Mouse (Mus musculus) liver, embryonic 11.5 days (tissue): ENCODE measurements around the gene Sfxn2. TPM values are rescaled to one million over a fixed set of nuclear protein-coding genes. Genes with fewer than 3 reads are reported as not detected.
A peak's percentile ranks its signal among the peaks of the same experiment; 100 is the strongest.

ENCODE experiments used
- ATAC-seq: fragments of 200-750 bp; cut with Nextera tagmentation; replicated peaks from 2 replicates; pipeline ENCODE4 v1.8.0; 2017; ENCODE audit warnings: moderate number of reproducible peaks, mild to moderate bottlenecking, moderate TSS enrichment, moderate library complexity; ENCODE audit not compliant: low FRiP score
- DNase-seq: peaks from one replicate; pipeline ENCODE4 v3.0.0-alpha.2; 2017; ENCODE audit warnings: low spot score
- H3K27ac ChIP-seq: fragments of 300-500 bp; sonication (generic); 2 replicates; pipeline ENCODE4 v1.5.1; 2014; ENCODE audit warnings: mild to moderate bottlenecking, low read depth, low read length, control low read depth
- H3K27me3 ChIP-seq: fragments of 300-500 bp; sonication (generic); replicated peaks from 2 replicates; pipeline ENCODE4 v1.6.1; 2014; ENCODE audit warnings: low read length, mixed read lengths; ENCODE audit not compliant: control insufficient read depth, insufficient read depth
- H3K36me3 ChIP-seq: fragments of 300-500 bp; sonication (generic); 2 replicates; pipeline ENCODE4 v1.6.1; 2014; ENCODE audit warnings: mild to moderate bottlenecking, low read length, moderate library complexity, mixed read lengths; ENCODE audit not compliant: control insufficient read depth, insufficient read depth
- H3K4me1 ChIP-seq: fragments of 300-500 bp; sonication (generic); replicated peaks from 2 replicates; pipeline ENCODE4 v1.6.1; 2014; ENCODE audit warnings: low read length, mixed read lengths; ENCODE audit not compliant: control insufficient read depth, insufficient read depth
- H3K4me2 ChIP-seq: fragments of 300-500 bp; sonication (generic); 2 replicates; pipeline ENCODE4 v1.6.1; 2014; ENCODE audit warnings: mild to moderate bottlenecking, control low read depth, moderate library complexity
- H3K4me3 ChIP-seq: fragments of 300-500 bp; sonication (generic); 2 replicates; pipeline ENCODE4 v1.5.1; 2014; ENCODE audit warnings: low read depth, low read length, control low read depth
- H3K9ac ChIP-seq: fragments of 300-500 bp; sonication (generic); 2 replicates; pipeline ENCODE4 v1.6.1; 2014; ENCODE audit warnings: low read depth, low read length, control low read depth
- H3K9me3 ChIP-seq: fragments of 300-500 bp; sonication (generic); 2 replicates; pipeline ENCODE4 v1.6.1; 2016; ENCODE audit warnings: low read length, inconsistent platforms, mixed read lengths; ENCODE audit not compliant: control insufficient read depth
- WGBS: fragments of 180-500 bp; shearing (Covaris S2); extraction: QIAGEN DNeasy Blood & Tissue Kit; methylation state at CpG from one replicate; pipeline ENCODE4 v1.1.7; 2014; 5-methylcytosine and 5-hydroxymethylcytosine counted together
- polyA plus RNA-seq: library from polyadenylated mRNA; unstranded; fragments of >200 nt; fragmentation: Nextera tagmentation; extraction: Ambion mirVana; gene quantifications from 2 replicates; pipeline ENCODE4 v1.2.1, GENCODE M21; 2014

The Sfxn2 gene
- 24.7 and 26.2 TPM in 2 replicates for polyA plus RNA-seq

DNA sequence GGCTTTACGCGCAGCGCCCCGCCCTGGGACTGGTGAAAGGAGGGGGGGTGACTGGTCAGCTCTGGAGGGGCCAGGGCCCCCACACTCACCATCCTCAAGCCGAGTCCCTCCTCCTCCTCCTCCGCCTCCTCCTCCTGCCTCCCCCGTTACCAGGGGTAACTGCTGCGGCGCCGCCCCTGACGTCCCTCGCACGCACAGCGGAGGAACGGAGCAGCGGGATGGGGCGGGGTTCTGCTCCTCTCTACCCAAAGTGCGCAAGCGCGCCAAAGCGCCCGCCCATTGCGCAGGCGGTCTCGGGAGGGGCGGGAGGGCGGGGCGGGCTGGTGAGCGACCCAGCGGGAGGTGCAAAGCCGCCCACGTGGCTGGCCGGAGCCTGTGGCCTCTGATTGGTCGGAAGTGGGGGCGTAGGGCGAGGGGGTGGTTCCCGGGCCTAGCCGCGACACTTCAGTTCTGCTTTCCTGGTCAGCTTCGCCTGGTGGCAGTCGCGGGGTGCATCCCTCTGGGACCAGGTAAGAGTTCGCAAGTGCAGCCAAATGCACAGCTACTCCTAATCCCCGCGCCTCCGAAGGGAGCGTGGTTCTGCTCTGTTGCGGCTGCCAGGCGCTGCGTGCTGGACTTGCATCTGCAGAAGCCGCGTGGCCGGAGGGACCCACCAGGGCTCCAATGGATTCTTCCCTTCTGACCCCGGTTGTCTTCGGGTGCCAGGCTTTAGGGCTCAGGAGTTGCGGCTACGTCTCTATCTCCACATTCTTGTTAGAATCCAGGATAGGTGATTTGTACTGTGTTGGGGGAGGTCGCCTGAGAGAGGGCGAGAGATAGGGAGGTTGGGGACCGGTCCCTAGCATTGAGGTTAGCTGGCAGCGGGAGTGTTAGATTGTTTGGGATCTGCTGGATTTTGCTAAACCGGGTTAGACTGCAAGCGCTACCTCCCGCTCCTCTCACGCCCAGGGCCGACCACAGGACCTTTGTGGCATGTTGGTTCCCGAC is at the start of gene Sfxn2, which contains the start of gene Arl3:
TSS of gene Sfxn2 (plus strand) at position 415 of the 987 bp plus-strand sequence.
TSS of gene Arl3 (minus strand) at position 248 of the 987 bp plus-strand sequence.
- peak within 1 kb of the TSS; percentile 82 for H3K4me3 ChIP-seq
- no peaks in the 10 kb centered on the region for H3K9me3 ChIP-seq
- H3K9ac ChIP-seq: peak within 1 kb of the TSS; percentile 74
- peak; percentile 97 for DNase-seq
- ATAC-seq: peak; percentile 95
- H3K27me3 ChIP-seq: no peaks in the 10 kb centered on the region
- no peaks in the 10 kb centered on the region for H3K36me3 ChIP-seq
- peak within 1 kb of the TSS; percentile 76 for H3K27ac ChIP-seq
- H3K4me2 ChIP-seq: peak within 1 kb of the TSS; percentile 96
- under 1% methylated on average over 65 of the region's 67 CpGs for WGBS
- H3K4me1 ChIP-seq: peaks cover 21% of the 10 kb centered on the region

DNA sequence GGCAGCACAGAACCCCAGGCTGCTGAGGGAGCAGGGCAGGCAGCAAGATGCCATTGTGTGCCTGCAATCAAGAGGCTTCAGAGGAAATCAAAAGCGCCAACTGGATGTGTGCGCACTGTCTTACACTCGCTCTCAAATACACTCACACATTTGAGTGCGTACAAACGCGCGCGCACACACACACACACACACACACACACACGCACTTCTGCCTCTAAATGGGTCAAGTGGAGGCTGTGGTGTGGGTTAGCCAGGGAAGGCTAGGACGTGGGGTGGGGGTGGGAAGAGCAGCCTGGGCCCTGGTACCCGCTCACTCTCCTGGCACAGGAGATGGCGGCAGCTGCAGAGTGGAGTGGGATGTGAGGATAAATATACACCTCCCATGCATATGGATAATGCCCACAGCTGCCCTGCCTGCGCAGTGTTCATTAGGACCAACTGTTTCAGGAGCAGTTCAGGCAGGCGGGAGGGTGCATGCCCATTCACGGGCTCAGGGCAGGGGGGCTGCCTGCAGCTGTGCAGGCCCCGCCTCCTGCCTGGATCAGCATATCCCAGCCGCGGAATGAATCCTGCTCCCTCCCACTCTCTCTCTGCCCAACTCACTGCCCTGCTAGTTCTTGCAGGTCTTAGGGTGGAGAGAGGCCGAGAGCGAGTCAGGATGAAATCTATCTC is 49.5 kb upstream of the Sfxn2 start:
- H3K27me3 ChIP-seq: no peaks in the 10 kb centered on the region; the same call in 1 of the 2 replicates

DNA sequence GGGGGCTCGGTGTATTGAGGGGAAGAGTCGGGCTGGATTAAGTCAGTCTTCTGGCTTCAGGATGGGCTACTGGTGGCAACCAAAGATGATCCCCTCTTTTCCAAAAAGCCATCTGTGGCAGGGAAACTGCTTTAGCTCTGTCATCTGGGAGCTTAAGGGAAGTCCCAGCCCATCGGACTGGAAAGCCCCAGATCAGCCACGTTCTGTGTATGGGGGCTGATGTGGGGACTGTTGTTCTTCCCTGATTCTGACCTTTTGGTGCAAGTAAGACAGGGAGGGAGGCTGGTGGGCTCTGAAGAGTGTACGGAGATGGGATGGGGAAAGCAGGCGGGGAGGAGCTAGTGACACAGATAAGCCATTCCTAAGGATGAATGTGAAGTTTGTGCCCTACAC is 49.0 kb upstream of the Sfxn2 start:
- peaks cover 44% of the 10 kb centered on the region for H3K4me1 ChIP-seq
- peak overlapping the region; percentile 56; the same call in 1 of the 2 replicates for H3K27ac ChIP-seq

More for the DNA sequence above, 49.5 kb upstream of the Sfxn2 start:
- Histone ChIP-seq H3K9me3 (no peaks in the 10 kb centered on the region), H3K4me1 (peaks cover 44% of the 10 kb centered on the region), H3K27ac (peak overlapping the region; percentile 56), H3K9ac (0 out of 2 replicates have a peak overlapping the region, but pooled peaks have one; percentile 48), H3K36me3 (no peaks in the 10 kb centered on the region), H3K4me2 (peak overlapping the region; percentile 56), H3K4me3 (peak overlapping the region; percentile 13)
- DNase-seq (no peak), ATAC-seq (peak; percentile 62; the same call in 1 of the 2 replicates)
- 14% methylated on average over 20 of the region's 20 CpGs for WGBS

DNA sequence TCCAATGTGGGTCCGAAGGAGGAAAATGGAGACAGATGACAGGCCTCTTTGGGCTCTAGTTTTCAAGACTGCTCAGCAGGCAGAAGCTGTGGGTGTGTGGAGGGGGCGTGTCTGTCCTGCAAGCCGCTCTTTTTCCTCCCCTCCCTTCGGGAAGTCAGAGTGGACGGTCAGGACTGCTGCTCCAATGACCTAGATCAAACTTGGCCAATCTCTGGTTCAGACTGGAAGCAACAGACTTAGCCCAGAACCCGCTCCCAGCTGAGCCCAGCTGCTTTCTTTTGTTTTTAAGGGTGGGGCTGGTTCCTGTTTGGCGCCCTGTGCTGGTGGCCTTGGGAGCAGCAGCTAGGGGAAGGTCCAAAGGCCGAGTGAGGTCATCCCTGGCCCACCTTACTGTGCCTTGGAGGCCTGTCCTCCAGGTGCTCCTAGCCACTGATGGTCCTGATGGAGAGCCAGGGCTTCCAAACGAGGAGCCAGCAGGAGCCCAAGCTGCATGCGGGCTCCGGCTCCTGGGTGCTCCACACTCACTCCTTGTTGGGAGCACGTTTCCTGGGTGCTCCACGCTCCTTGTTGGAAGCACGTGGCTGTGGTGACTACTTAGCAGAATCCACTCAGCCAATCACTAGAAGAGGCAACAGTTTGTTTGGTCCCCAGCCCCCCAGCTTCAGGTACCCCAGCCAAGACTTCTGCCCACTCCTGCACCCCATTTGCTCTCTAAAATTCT is 48.4 kb upstream of the Sfxn2 start:
- Histone ChIP-seq H3K27ac (peak overlapping the region; percentile 15; the same call in 1 of the 2 replicates), H3K4me1 (peaks cover 45% of the 10 kb centered on the region), H3K4me3 (no peak overlapping the region), H3K36me3 (no peaks in the 10 kb centered on the region), H3K9me3 (no peaks in the 10 kb centered on the region), H3K27me3 (no peaks in the 10 kb centered on the region; the same call in 1 of the 2 replicates), H3K4me2 (peak overlapping the region; percentile 56), H3K9ac (no peak overlapping the region)
- DNase-seq (no peak), ATAC-seq (no peak)
- WGBS: 32% methylated on average over 14 of the region's 14 CpGs

More for the DNA sequence above, 49.0 kb upstream of the Sfxn2 start:
- H3K36me3 ChIP-seq: no peaks in the 10 kb centered on the region
- DNase-seq: no peak
- 17% methylated on average over 6 of the region's 6 CpGs for WGBS
- no peak for ATAC-seq
- H3K9ac ChIP-seq: no peak overlapping the region
- no peaks in the 10 kb centered on the region; the same call in 1 of the 2 replicates for H3K27me3 ChIP-seq
- no peaks in the 10 kb centered on the region for H3K9me3 ChIP-seq
- H3K4me2 ChIP-seq: peak overlapping the region; percentile 56
- 0 out of 2 replicates have a peak overlapping the region, but pooled peaks have one; percentile 13 for H3K4me3 ChIP-seq

DNA sequence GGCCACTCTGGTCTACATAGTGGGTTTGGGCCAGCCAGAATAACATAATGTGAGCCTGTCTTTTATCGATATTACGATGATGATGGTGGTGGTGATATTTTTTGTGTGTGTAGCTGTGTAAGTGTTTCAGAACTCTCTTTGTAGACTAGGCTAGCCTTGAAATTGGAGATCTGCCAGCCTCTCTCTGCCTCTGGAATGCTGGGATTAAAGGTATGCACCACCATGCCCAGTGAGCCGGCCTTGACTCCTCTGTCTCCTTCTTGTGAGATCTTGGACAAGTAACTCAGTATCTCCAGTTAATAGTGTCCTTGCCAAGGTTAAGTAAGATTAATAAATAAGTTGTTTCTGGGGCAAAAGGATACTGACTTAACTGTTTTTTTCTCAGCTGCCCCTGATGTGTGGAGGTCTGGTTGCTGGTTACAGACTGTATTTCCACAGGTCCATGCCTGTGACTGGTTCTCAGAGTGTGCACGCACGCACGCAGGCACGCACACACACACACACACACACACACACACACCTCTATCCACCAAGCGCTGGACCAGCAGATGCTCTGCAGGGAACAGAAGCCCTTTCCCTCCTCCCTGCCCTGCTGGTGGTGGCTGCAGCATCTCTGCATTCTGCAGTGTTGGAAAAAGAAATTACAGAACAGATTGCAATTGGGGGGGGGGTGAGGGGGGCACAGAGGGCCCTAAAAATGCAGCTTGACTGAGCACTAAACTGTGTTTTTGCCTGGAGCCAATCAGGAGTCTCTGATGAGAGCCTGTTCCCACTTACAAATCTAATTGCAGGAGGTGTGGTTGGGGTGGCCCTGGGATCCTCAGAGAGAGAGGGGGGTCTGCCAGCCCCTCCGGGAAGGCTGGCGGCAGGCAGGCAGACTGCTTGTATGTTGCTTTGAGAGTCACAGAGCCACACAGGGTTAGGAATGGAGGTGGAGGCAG is 47.2 kb upstream of the Sfxn2 start:
- Histone ChIP-seq H3K4me2 (no peak overlapping the region), H3K27ac (no peak overlapping the region), H3K27me3 (no peaks in the 10 kb centered on the region; the same call in 1 of the 2 replicates), H3K4me1 (peaks cover 57% of the 10 kb centered on the region), H3K9me3 (no peaks in the 10 kb centered on the region), H3K4me3 (no peak overlapping the region), H3K9ac (no peak overlapping the region), H3K36me3 (no peaks in the 10 kb centered on the region)
- WGBS: 75% methylated on average over 10 of the region's 10 CpGs
- ATAC-seq: no peak
- DNase-seq: no peak

DNA sequence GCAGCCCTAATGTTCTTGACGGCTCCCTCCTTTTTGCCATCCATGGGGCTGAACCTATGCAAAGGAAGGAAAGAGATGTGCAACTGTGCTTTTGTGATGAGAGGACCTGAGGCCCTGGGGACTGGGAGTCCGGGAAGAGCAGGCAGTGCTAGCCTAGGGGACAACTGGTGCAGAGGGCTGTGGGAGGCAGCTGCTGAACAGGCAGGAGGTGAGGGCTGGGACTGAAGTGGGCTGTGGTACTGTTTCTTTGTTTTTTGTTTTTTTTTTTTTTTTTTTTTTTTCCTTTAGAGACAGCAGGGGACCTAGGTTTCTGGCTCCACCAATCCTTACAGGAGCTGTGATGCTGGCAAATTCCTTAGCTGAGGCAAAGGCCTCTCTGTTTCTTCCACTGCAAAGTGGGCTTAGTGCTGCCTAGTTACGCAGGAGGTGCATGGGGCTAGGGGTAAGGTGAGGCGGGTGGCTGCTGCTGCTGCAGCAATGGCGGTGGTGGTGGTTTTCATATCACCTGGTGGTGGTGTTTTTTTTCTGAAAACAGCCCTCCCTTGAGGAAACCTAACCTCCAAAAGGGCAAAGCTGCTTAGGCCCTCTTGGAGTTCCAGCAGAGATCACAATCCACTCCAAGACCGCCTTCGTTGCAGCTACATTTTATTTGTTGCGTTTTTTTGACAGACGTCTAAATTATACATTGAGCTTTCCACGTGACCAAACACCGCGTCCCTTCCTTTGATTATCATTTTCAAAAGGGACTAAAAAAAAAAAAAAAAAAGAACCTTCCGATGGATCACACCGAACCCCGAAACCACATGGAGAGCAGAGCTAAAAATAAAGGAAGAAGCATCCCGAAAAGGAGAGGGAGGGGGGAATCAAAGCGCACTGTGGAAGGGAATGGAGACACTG is 45.3 kb upstream of the Sfxn2 start:
- WGBS: 32% methylated on average over 17 of the region's 17 CpGs

More for the DNA sequence above, 45.3 kb upstream of the Sfxn2 start:
- Histone ChIP-seq H3K4me1 (peaks cover 72% of the 10 kb centered on the region), H3K27me3 (no peaks in the 10 kb centered on the region; the same call in 1 of the 2 replicates), H3K9ac (0 out of 2 replicates have a peak overlapping the region, but pooled peaks have one; percentile 35), H3K36me3 (no peaks in the 10 kb centered on the region), H3K9me3 (no peaks in the 10 kb centered on the region), H3K27ac (no peak overlapping the region), H3K4me3 (peak overlapping the region; percentile 19; the same call in 1 of the 2 replicates), H3K4me2 (peak overlapping the region; percentile 70)
- ATAC-seq (no peak), DNase-seq (no peak)
